Mouse (Mus musculus) neural tube, embryonic 11.5 days (tissue): ENCODE results near the gene Npas3. TPM values are rescaled to one million over a fixed set of nuclear protein-coding genes. Genes with fewer than 3 reads are reported as not detected.
A peak's percentile ranks its signal among the peaks of the same experiment; 100 is the strongest.

Experiments
- ATAC-seq: fragments of 200-750 bp; cut with Nextera tagmentation; 2 replicates; pipeline ENCODE4 v1.8.0; 2017; ENCODE audit warnings: moderate number of reproducible peaks, mild to moderate bottlenecking, moderate TSS enrichment, moderate library complexity; ENCODE audit not compliant: insufficient read depth, low FRiP score, low TSS enrichment
- DNase-seq: peaks from one replicate; pipeline ENCODE4 v3.0.0-alpha.2; 2015; ENCODE audit warnings: low spot score
- H3K27ac ChIP-seq: fragments of 300-500 bp; sonication (generic); 2 replicates; pipeline ENCODE4 v1.5.1; 2014; ENCODE audit warnings: low read depth, mild to moderate bottlenecking, low read length
- H3K27me3 ChIP-seq: fragments of 300-500 bp; sonication (generic); 2 replicates; pipeline ENCODE4 v1.6.1; 2014; ENCODE audit warnings: mild to moderate bottlenecking, low read length, mixed read lengths; ENCODE audit not compliant: control insufficient read depth, insufficient read depth
- H3K36me3 ChIP-seq: fragments of 300-500 bp; sonication (generic); 2 replicates; pipeline ENCODE4 v1.6.1; 2014; ENCODE audit warnings: mild to moderate bottlenecking, low read length, moderate library complexity, mixed read lengths; ENCODE audit not compliant: control insufficient read depth, insufficient read depth
- H3K4me1 ChIP-seq: fragments of 300-500 bp; sonication (generic); 2 replicates; pipeline ENCODE4 v1.6.1; 2014; ENCODE audit warnings: low read length, mixed read lengths; ENCODE audit not compliant: control insufficient read depth, insufficient read depth
- H3K4me2 ChIP-seq: fragments of 300-500 bp; sonication (generic); 2 replicates; pipeline ENCODE4 v1.6.1; 2014; ENCODE audit warnings: low read depth, mild to moderate bottlenecking, moderate library complexity
- H3K4me3 ChIP-seq: fragments of 300-500 bp; sonication (generic); 2 replicates; pipeline ENCODE4 v1.5.1; 2014; ENCODE audit warnings: low read depth, low read length
- H3K9ac ChIP-seq: fragments of 300-500 bp; sonication (generic); 2 replicates; pipeline ENCODE4 v1.6.1; 2014; ENCODE audit warnings: mild to moderate bottlenecking, low read length
- H3K9me3 ChIP-seq: fragments of 300-500 bp; sonication (generic); 2 replicates; pipeline ENCODE4 v1.6.1; 2016; ENCODE audit warnings: low read length; ENCODE audit not compliant: control insufficient read depth
- WGBS: fragments of 180-500 bp; shearing (Covaris S2); extraction: QIAGEN DNeasy Blood & Tissue Kit; methylation state at CpG from one replicate; pipeline ENCODE4 v1.1.7; 2014; 5-methylcytosine and 5-hydroxymethylcytosine counted together
- polyA plus RNA-seq: library from polyadenylated mRNA; unstranded; fragments of >200 nt; fragmentation: Nextera tagmentation; extraction: Ambion mirVana; gene quantifications from 2 replicates; pipeline ENCODE4 v1.2.1, GENCODE M21; 2014

Npas3 gene
- polyA plus RNA-seq, 1 experiment from 2014 or later, result 18.0 TPM

- H3K36me3 ChIP-seq, result no peaks in the 10 kb centered on the region
- ATAC-seq, result 0 out of 2 replicates have a peak, but pooled peaks have one; percentile 23
- peaks cover 3% of the 10 kb centered on the region; the same call in 1 of the 2 replicates for H3K4me1 ChIP-seq
- H3K4me3 ChIP-seq, result peak overlapping the region; percentile 26
- H3K27ac ChIP-seq, result no peak overlapping the region
- WGBS, result 7% methylated on average over 84 of the region's 84 CpGs
- H3K9me3 ChIP-seq, result no peaks in the 10 kb centered on the region
- peak overlapping the region; percentile 30 for H3K9ac ChIP-seq
- 0 out of 2 replicates have a peak, but pooled peaks cover 12% of the 10 kb centered on the region for H3K27me3 ChIP-seq
- H3K4me2 ChIP-seq, result peak overlapping the region; percentile 53
- DNase-seq, result peak; percentile 70
Observed at GRCm38 (mm10) chr12:54067886-54068756, 819.6 kb downstream of the Npas3 start.

DNA sequence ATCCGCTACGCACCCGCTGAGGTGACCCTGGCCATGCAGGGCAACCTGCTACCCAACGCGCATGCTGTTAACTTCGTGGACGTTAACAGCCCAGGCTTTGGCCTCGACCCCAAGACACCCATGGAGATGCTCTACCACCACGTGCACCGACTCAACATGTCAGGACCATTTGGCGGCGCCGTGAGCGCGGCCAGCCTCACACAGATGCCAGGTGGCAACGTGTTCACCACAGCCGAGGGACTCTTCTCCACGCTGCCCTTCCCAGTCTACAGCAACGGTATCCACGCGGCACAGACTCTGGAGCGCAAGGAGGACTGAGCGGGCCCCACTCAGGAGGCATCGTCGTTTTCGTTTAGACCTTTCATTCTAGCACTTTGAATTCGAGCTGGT, 820.3 kb downstream of the Npas3 start:
- Histone ChIP-seq H3K4me1 (peaks cover 3% of the 10 kb centered on the region; the same call in 1 of the 2 replicates), H3K4me3 (no peak overlapping the region), H3K9ac (no peak overlapping the region), H3K4me2 (no peak overlapping the region; the same call in 1 of the 2 replicates), H3K9me3 (no peaks in the 10 kb centered on the region), H3K27me3 (0 out of 2 replicates have a peak, but pooled peaks cover 12% of the 10 kb centered on the region), H3K36me3 (no peaks in the 10 kb centered on the region), H3K27ac (no peak overlapping the region)
- DNase-seq (no peak), ATAC-seq (no peak)
- 67% methylated on average over 27 of the region's 27 CpGs for WGBS

- H3K27me3 ChIP-seq, result no peaks in the 10 kb centered on the region
- H3K4me2 ChIP-seq, result no peak overlapping the region
- no peak overlapping the region for H3K27ac ChIP-seq
- H3K9ac ChIP-seq, result no peak overlapping the region
- 84% methylated on average over 2 of the region's 2 CpGs for WGBS
- no peaks in the 10 kb centered on the region for H3K36me3 ChIP-seq
- ATAC-seq (no peak), DNase-seq (no peak)
- no peaks in the 10 kb centered on the region for H3K4me1 ChIP-seq
- H3K4me3 ChIP-seq, result no peak overlapping the region
- no peaks in the 10 kb centered on the region for H3K9me3 ChIP-seq
Observed at GRCm38 (mm10) chr12:54074012-54074411, 825.5 kb downstream of the Npas3 start.

DNA sequence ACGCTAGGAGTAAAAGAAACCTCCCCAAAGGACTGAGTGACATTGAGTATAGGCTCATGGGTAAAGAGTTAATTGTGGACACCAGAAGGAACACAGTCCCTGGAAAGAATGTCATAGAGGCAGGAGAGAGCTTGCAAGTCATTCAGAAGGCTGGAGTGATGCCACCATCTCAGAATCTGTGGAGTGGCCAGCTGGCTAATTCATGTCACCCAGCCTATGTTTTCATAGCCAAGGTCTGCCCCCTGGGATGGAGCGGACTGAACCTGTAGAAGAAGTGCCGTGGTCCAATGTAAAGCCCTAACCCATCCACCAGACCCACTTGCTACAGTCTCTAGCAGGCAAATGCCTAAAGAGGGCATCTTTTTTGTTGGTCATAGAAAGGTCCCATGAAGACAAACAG, 832.5 kb downstream of the Npas3 start:
- ATAC-seq, result no peak
- Histone ChIP-seq H3K4me2 (no peak overlapping the region), H3K36me3 (no peaks in the 10 kb centered on the region), H3K4me3 (no peak overlapping the region), H3K4me1 (no peaks in the 10 kb centered on the region), H3K9me3 (no peaks in the 10 kb centered on the region), H3K9ac (no peak overlapping the region), H3K27me3 (no peaks in the 10 kb centered on the region), H3K27ac (no peak overlapping the region)
- 93% methylated on average over 3 of the region's 3 CpGs for WGBS
- DNase-seq, result no peak

- Histone ChIP-seq H3K9me3 (no peaks in the 10 kb centered on the region), H3K36me3 (no peaks in the 10 kb centered on the region), H3K4me2 (no peak overlapping the region), H3K4me3 (no peak overlapping the region), H3K27ac (no peak overlapping the region), H3K4me1 (no peaks in the 10 kb centered on the region), H3K27me3 (no peaks in the 10 kb centered on the region), H3K9ac (no peak overlapping the region)
- DNase-seq, result no peak
- WGBS, result 85% methylated on average over 8 of the region's 8 CpGs
- ATAC-seq, result no peak
Observed at GRCm38 (mm10) chr12:54093729-54094128, 845.3 kb downstream of the Npas3 start.

DNA sequence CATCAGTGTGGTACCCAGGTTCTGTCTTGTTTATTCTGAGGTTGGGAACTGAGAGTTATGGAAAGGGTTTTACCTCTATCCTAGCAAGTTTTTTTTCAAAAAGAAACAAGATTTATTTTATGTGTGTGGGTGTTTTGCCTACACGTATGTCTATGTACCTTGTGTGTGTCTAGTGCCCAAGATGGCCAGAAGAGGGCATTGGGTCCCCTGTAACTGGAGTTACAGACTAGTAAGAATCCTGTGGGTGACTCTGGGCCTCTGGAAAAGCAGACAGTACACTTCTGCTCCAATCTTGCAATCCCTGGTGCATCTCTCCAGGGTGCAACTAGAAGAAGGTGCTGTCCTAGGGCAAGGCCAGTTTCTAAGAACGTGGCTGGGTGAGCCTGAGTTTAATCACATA, 848.0 kb downstream of the Npas3 start:
- 71% methylated on average over 2 of the region's 2 CpGs for WGBS
- no peak overlapping the region for H3K27ac ChIP-seq
- DNase-seq (no peak), ATAC-seq (no peak)
- H3K27me3 ChIP-seq, result no peaks in the 10 kb centered on the region
- H3K9ac ChIP-seq, result no peak overlapping the region
- no peak overlapping the region for H3K4me2 ChIP-seq
- no peak overlapping the region for H3K4me3 ChIP-seq
- no peaks in the 10 kb centered on the region for H3K9me3 ChIP-seq
- H3K4me1 ChIP-seq, result no peaks in the 10 kb centered on the region; the same call in 1 of the 2 replicates
- no peaks in the 10 kb centered on the region for H3K36me3 ChIP-seq

DNA sequence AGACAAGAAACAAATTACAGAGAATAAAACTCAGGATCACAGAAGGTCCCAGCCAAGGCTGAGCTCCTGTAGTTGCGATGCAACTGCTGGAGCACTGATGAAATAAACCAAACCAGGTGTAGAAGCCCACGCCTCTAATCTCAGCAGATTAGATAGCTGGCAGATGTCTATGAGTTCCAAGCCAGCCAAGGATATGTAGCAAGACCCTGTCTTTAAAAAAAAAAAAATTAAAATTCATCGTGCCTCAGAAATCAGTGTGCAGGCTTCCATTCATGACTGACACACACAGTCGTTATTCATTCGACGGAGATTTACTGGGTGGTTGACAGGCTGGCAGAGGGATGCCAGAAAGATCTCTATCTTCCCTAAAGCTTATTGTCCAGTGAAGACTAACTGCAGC, 849.7 kb downstream of the Npas3 start:
- Histone ChIP-seq H3K4me2 (no peak overlapping the region), H3K27ac (no peak overlapping the region), H3K4me1 (no peaks in the 10 kb centered on the region; the same call in 1 of the 2 replicates), H3K27me3 (no peaks in the 10 kb centered on the region), H3K4me3 (no peak overlapping the region), H3K9ac (no peak overlapping the region), H3K36me3 (no peaks in the 10 kb centered on the region), H3K9me3 (no peaks in the 10 kb centered on the region)
- WGBS, result 84% methylated on average over 6 of the region's 6 CpGs
- DNase-seq (no peak), ATAC-seq (no peak)

GRCm38 (mm10) chr12:54098785-54099184, 850.3 kb downstream of the Npas3 start:
- H3K4me1 ChIP-seq, result no peaks in the 10 kb centered on the region; the same call in 1 of the 2 replicates
- H3K4me3 ChIP-seq, result no peak overlapping the region
- H3K9ac ChIP-seq, result no peak overlapping the region
- H3K36me3 ChIP-seq, result no peaks in the 10 kb centered on the region
- H3K27ac ChIP-seq, result no peak overlapping the region
- H3K9me3 ChIP-seq, result no peaks in the 10 kb centered on the region
- 8% methylated on average over 6 of the region's 6 CpGs for WGBS
- no peaks in the 10 kb centered on the region for H3K27me3 ChIP-seq
- H3K4me2 ChIP-seq, result no peak overlapping the region
- DNase-seq (peak; percentile 84), ATAC-seq (peak; percentile 38; the same call in 1 of the 2 replicates)

DNA sequence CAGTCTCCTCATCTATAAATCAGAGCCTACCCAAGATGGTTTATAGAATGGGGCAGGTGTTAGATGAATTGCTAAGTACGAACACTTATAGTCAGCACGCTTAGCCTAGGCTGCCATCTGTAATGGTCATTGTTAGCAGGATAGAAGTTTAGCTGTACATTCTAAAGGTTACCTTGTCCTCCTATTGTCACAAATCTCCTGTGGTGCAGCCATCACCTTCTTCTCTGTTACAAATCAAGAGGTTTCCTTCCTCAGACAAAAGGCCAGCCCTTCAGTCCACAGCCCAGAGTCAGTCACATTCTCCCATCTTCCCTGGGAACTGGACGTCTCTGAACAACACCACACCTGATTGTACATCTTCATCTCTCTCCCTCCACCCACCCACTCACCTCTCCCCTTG, 851.0 kb downstream of the Npas3 start:
- Histone ChIP-seq H3K4me3 (no peak overlapping the region), H3K9me3 (no peaks in the 10 kb centered on the region), H3K27ac (no peak overlapping the region), H3K27me3 (no peaks in the 10 kb centered on the region), H3K4me2 (no peak overlapping the region), H3K36me3 (no peaks in the 10 kb centered on the region), H3K4me1 (no peaks in the 10 kb centered on the region; the same call in 1 of the 2 replicates), H3K9ac (no peak overlapping the region)
- 86% methylated on average over 3 of the region's 3 CpGs for WGBS
- ATAC-seq (no peak), DNase-seq (no peak)
